Mouse (Mus musculus) neutrophil, adult 5-6 weeks (primary cell): ENCODE results near the gene Adap2. TPM values are rescaled to one million over a fixed set of nuclear protein-coding genes. Genes with fewer than 3 reads are reported as not detected.

Experiments used
- ATAC-seq: fragments of 151-379, 151-347 bp; 2 replicates; pipeline ENCODE4 v1.8.0; 2017; ENCODE audit warnings: mild to moderate bottlenecking, moderate TSS enrichment; ENCODE audit not compliant: insufficient number of reproducible peaks, poor library complexity, low FRiP score, severe bottlenecking; ENCODE audit errors: extremely low read depth
- total RNA-seq: library from RNA; stranded (forward); fragments of 200-1000 nt; gene quantifications from 2 replicates; pipeline ENCODE4 v1.2.3, GENCODE M21; 2017

Gene Adap2
- total RNA-seq, 1 experiment from 2014 or later: 1.0 TPM

GRCm38 (mm10) chr11:80155541-80155940 lies 1.6 kb downstream of the Adap2 start:
- no peak for ATAC-seq

GRCm38 (mm10) chr11:80155961-80156360 lies 2.1 kb downstream of the Adap2 start:
- ATAC-seq: no peak

GRCm38 (mm10) chr11:80156841-80157240 lies 2.9 kb downstream of the Adap2 start:
- no peak for ATAC-seq

- no peak for ATAC-seq
Observed at GRCm38 (mm10) chr11:80159018-80159417, 5.1 kb downstream of the Adap2 start.

- ATAC-seq: no peak
Observed at GRCm38 (mm10) chr11:80161041-80161440, 7.1 kb downstream of the Adap2 start.

- ATAC-seq: no peak
Observed at GRCm38 (mm10) chr11:80163362-80164116, 9.6 kb downstream of the Adap2 start.

- no peak for ATAC-seq
Observed at GRCm38 (mm10) chr11:80164224-80164623, 10.3 kb downstream of the Adap2 start.

GRCm38 (mm10) chr11:80168121-80168520 lies 14.2 kb downstream of the Adap2 start:
- no peak for ATAC-seq

- ATAC-seq: 0 out of 2 replicates have a peak, but pooled peaks have one; percentile 43
Observed at GRCm38 (mm10) chr11:80168611-80169249, 14.8 kb downstream of the Adap2 start.

- ATAC-seq: no peak
Observed at GRCm38 (mm10) chr11:80169629-80170028, 15.7 kb downstream of the Adap2 start.

- ATAC-seq: no peak
Observed at GRCm38 (mm10) chr11:80170351-80170750, 16.4 kb downstream of the Adap2 start.

- ATAC-seq: no peak
Observed at GRCm38 (mm10) chr11:80171884-80172283, 18.0 kb downstream of the Adap2 start.

- ATAC-seq: no peak
Observed at GRCm38 (mm10) chr11:80173963-80174670, 20.2 kb downstream of the Adap2 start.

- no peak for ATAC-seq
Observed at GRCm38 (mm10) chr11:80176911-80177895, 23.3 kb downstream of the Adap2 start.

- ATAC-seq: no peak
Observed at GRCm38 (mm10) chr11:80178316-80178715, 24.4 kb downstream of the Adap2 start.

GRCm38 (mm10) chr11:80181021-80181749 lies 27.3 kb downstream of the Adap2 start:
- no peak for ATAC-seq

GRCm38 (mm10) chr11:80183054-80183704 lies 29.3 kb downstream of the Adap2 start:
- peak; percentile 52 for ATAC-seq
